ENCODE assay signal across 8 mouse cellular contexts in genomic region chr2:144555820-144556552, GRCm38 (mm10). TPM values are rescaled to one million over a fixed set of nuclear protein-coding genes. Genes with fewer than 3 reads are reported as not detected.
DNase-seq lines count a peak whose midpoint lies in the region; ATAC-seq lines count a peak whose summit lies in the region.

TSS of gene Sec23b (plus strand) at chr2:144556229.

- under 1% methylated on average over 44 of the region's 44 CpGs for WGBS in heart, embryonic 10.5 days
- under 1% methylated on average over 44 of the region's 44 CpGs for WGBS in kidney, embryonic 15.5 days

- DNase-seq in B cell, adult 2 months: peak; percentile 92 to 93
- peak; percentile 99 for DNase-seq in brain, adult 2 months (ENCODE audit: low read depth, low spot score)
- DNase-seq in heart, embryonic 10.5 days (ENCODE audit: low spot score): peak; percentile 98
- peak; percentile 95 for DNase-seq in liver
- peak; percentile 95 to 96 for DNase-seq in spleen, postnatal 4 days (ENCODE audit: low spot score in 2 of 2)

- H3K9me3 ChIP-seq in heart, embryonic 10.5 days: no peaks in the 10 kb centered on the region
- no peaks in the 10 kb centered on the region for H3K9me3 ChIP-seq in kidney, embryonic 15.5 days (replicated peaks)

- H3K4me3 ChIP-seq in heart, embryonic 10.5 days: peak within 1 kb of the TSS; percentile 94
- peak within 1 kb of the TSS; percentile 94 for H3K4me3 ChIP-seq in kidney, embryonic 15.5 days (replicated peaks)

- peak within 1 kb of the TSS; percentile 68 for H3K4me2 ChIP-seq in kidney, embryonic 15.5 days

- H3K9ac ChIP-seq in kidney, embryonic 15.5 days: peak within 1 kb of the TSS; percentile 79

- H3K4me1 ChIP-seq in heart, embryonic 10.5 days: peaks cover 11% of the 10 kb centered on the region; the same call in 1 of the 2 replicates
- peaks cover 16% of the 10 kb centered on the region for H3K4me1 ChIP-seq in kidney, embryonic 15.5 days

- ATAC-seq in erythroblast, adult 5-6 weeks (replicated peaks; ENCODE audit: low FRiP score, poor library complexity, severe bottlenecking): peak; percentile 97
- ATAC-seq in kidney, embryonic 15.5 days (replicated peaks; ENCODE audit: low FRiP score): peak; percentile 99
- ATAC-seq in monocyte, adult 5-6 weeks (replicated peaks; ENCODE audit: insufficient number of reproducible peaks, low FRiP score, low TSS enrichment, poor library complexity, severe bottlenecking): peak; percentile 97

- H3K27ac ChIP-seq in heart, embryonic 10.5 days: peak within 1 kb of the TSS; percentile 94
- H3K27ac ChIP-seq in kidney, embryonic 15.5 days: peak within 1 kb of the TSS; percentile 97

- no peaks in the 10 kb centered on the region for H3K27me3 ChIP-seq in heart, embryonic 10.5 days (ENCODE audit: insufficient read depth, poor library complexity, severe bottlenecking)
- no peaks in the 10 kb centered on the region for H3K27me3 ChIP-seq in kidney, embryonic 15.5 days

- peaks cover 15% of the 10 kb centered on the region for H3K36me3 ChIP-seq in heart, embryonic 10.5 days
- peaks cover 18% of the 10 kb centered on the region for H3K36me3 ChIP-seq in kidney, embryonic 15.5 days

RNA-seq across cellular contexts. Expression of gene Sec23b, which starts in this region (rescaled TPM):
- total RNA-seq in erythroblast, adult 5-6 weeks (2015; ENCODE audit: low replicate concordance): 7.1 and 13.6 TPM in 2 replicates
- total RNA-seq in erythroblast, adult 5-6 weeks (2017; ENCODE audit: low replicate concordance): 19.1 and 20.4 TPM in 2 replicates
- 68.4 and 77.7 TPM in 2 replicates for polyA plus RNA-seq in heart, embryonic 10.5 days (2016; fragmentation: Nextera tagmentation; extraction: Ambion mirVana)
- 105 and 108 TPM in 2 replicates for polyA plus RNA-seq in kidney, embryonic 15.5 days (2015; fragmentation: Nextera tagmentation; extraction: Ambion mirVana)
- 35.9 to 66.9 TPM (median 54.0 TPM) in 3 replicates for total RNA-seq in monocyte, adult 5-6 weeks (2017)

Comparison
In these comparisons a context has a peak if more than half of its experiments do, and no peak if none do; other contexts are left out.
1. Peak in every context shown above with its lines: DNase-seq, ATAC-seq, H3K4me3 ChIP-seq and H3K27ac ChIP-seq.